Mouse (Mus musculus): ENCODE results near the gene Slc44a1.

Slc44a1 gene

GRCm38 (mm10) chr4:53440010-53440815 lies at the start of gene Slc44a1:
TSS of gene Slc44a1 (plus strand) at chr4:53440413.
- peak; percentile 96 for DNase-seq

GRCm38 (mm10) chr4:53395002-53395401 lies 45.2 kb upstream of the Slc44a1 start:
- no peak for DNase-seq

- DNase-seq = no peak
These were observed 43.5 kb upstream of the Slc44a1 start for GRCm38 (mm10) chr4:53396623-53397192.

- no peak for DNase-seq
These were observed 42.7 kb upstream of the Slc44a1 start for GRCm38 (mm10) chr4:53397280-53398117.

GRCm38 (mm10) chr4:53398561-53398960 lies 41.7 kb upstream of the Slc44a1 start:
- no peak for DNase-seq

- no peak for DNase-seq
These were observed 40.8 kb upstream of the Slc44a1 start for GRCm38 (mm10) chr4:53399428-53399827.

GRCm38 (mm10) chr4:53403386-53403785 lies 36.8 kb upstream of the Slc44a1 start:
- DNase-seq = no peak

GRCm38 (mm10) chr4:53404431-53404925 lies 35.7 kb upstream of the Slc44a1 start:
- DNase-seq = no peak

- no peak for DNase-seq
These were observed 33.3 kb upstream of the Slc44a1 start for GRCm38 (mm10) chr4:53406866-53407265.

GRCm38 (mm10) chr4:53408821-53409220 lies 31.4 kb upstream of the Slc44a1 start:
- no peak for DNase-seq

- DNase-seq = no peak
These were observed 30.6 kb upstream of the Slc44a1 start for GRCm38 (mm10) chr4:53409526-53410085.

- DNase-seq = no peak
These were observed 29.5 kb upstream of the Slc44a1 start for GRCm38 (mm10) chr4:53410752-53411151.

GRCm38 (mm10) chr4:53411958-53412870 lies 28.0 kb upstream of the Slc44a1 start:
- DNase-seq = no peak

- DNase-seq = no peak
These were observed 27.2 kb upstream of the Slc44a1 start for GRCm38 (mm10) chr4:53412991-53413390.

- no peak for DNase-seq
These were observed 26.0 kb upstream of the Slc44a1 start for GRCm38 (mm10) chr4:53414031-53414797.

- DNase-seq = no peak
These were observed 24.2 kb upstream of the Slc44a1 start for GRCm38 (mm10) chr4:53415873-53416637.

GRCm38 (mm10) chr4:53416928-53417327 lies 23.3 kb upstream of the Slc44a1 start:
- DNase-seq = no peak

- no peak for DNase-seq
These were observed 17.4 kb upstream of the Slc44a1 start for GRCm38 (mm10) chr4:53422799-53423198.

GRCm38 (mm10) chr4:53427120-53427519 lies 13.1 kb upstream of the Slc44a1 start:
- no peak for DNase-seq

- no peak for DNase-seq
These were observed 9.7 kb upstream of the Slc44a1 start for GRCm38 (mm10) chr4:53430522-53430921.

Measured in retina, postnatal 1 day (tissue).